Mouse (Mus musculus) midbrain, embryonic 16.5 days (tissue): Measurements from ENCODE around the gene Iqsec1. TPM values are rescaled to one million over a fixed set of nuclear protein-coding genes. Genes with fewer than 3 reads are reported as not detected.

Experiments
- ATAC-seq: fragments of 200-750 bp; cut with Nextera tagmentation; 2 replicates; pipeline ENCODE4 v1.8.0; 2017; ENCODE audit warnings: moderate TSS enrichment
- H3K27ac ChIP-seq: fragments of 300-500 bp; sonication (generic); 2 replicates; pipeline ENCODE4 v1.5.1; 2014; ENCODE audit warnings: mild to moderate bottlenecking, low read length, mixed read lengths
- H3K27me3 ChIP-seq: fragments of 300-500 bp; sonication (generic); 2 replicates; pipeline ENCODE4 v1.6.1; 2014; ENCODE audit warnings: low read depth, low read length, mixed read lengths; ENCODE audit not compliant: control insufficient read depth, insufficient read depth
- H3K36me3 ChIP-seq: fragments of 300-500 bp; sonication (generic); 2 replicates; pipeline ENCODE4 v1.6.1; 2014; ENCODE audit warnings: mild to moderate bottlenecking, low read length, moderate library complexity, mixed read lengths; ENCODE audit not compliant: control insufficient read depth, insufficient read depth
- H3K4me1 ChIP-seq: fragments of 300-500 bp; sonication (generic); 2 replicates; pipeline ENCODE4 v1.6.1; 2014; ENCODE audit warnings: mild to moderate bottlenecking, low read length, mixed read lengths; ENCODE audit not compliant: control insufficient read depth, insufficient read depth
- H3K4me2 ChIP-seq: fragments of 300-500 bp; sonication (generic); 2 replicates; pipeline ENCODE4 v1.6.1; 2014; ENCODE audit warnings: mild to moderate bottlenecking, low read length, mixed read lengths
- H3K4me3 ChIP-seq: fragments of 300-500 bp; sonication (generic); 2 replicates; pipeline ENCODE4 v1.5.1; 2014; ENCODE audit warnings: low read depth, mild to moderate bottlenecking, low read length, moderate library complexity, mixed read lengths
- H3K9ac ChIP-seq: fragments of 300-500 bp; sonication (generic); 2 replicates; pipeline ENCODE4 v1.6.1; 2014; ENCODE audit warnings: low read depth, low read length, mixed read lengths
- H3K9me3 ChIP-seq: fragments of 300-500 bp; sonication (generic); replicated peaks from 2 replicates; pipeline ENCODE4 v1.6.1; 2014; ENCODE audit warnings: mild to moderate bottlenecking, low read length, mixed read lengths; ENCODE audit not compliant: control insufficient read depth, poor library complexity, severe bottlenecking
- WGBS: fragments of 180-500 bp; shearing (Covaris S2); extraction: QIAGEN DNeasy Blood & Tissue Kit; methylation state at CpG from one replicate; pipeline ENCODE4 v1.1.7; 2014; 5-methylcytosine and 5-hydroxymethylcytosine counted together
- polyA plus RNA-seq: library from polyadenylated mRNA; unstranded; fragments of >200 nt; fragmentation: Nextera tagmentation; extraction: Ambion mirVana; gene quantifications from 2 replicates; pipeline ENCODE4 v1.2.1, GENCODE M21; 2015

Iqsec1 gene
- polyA plus RNA-seq, 1 experiment from 2014 or later = 25.6 TPM

GRCm38 (mm10) chr6:90621584-90621890 is 366.9 kb downstream of the Iqsec1 start:
- Histone ChIP-seq H3K27ac (no peak overlapping the region), H3K36me3 (no peaks in the 10 kb centered on the region), H3K9me3 (no peaks in the 10 kb centered on the region), H3K27me3 (no peaks in the 10 kb centered on the region), H3K4me1 (no peaks in the 10 kb centered on the region), H3K4me3 (no peak overlapping the region), H3K4me2 (no peak overlapping the region), H3K9ac (no peak overlapping the region)
- WGBS = 81% methylated on average over 6 of the region's 6 CpGs
- no peak for ATAC-seq

- 40% methylated on average over 9 of the region's 9 CpGs for WGBS
- no peaks in the 10 kb centered on the region for H3K27me3 ChIP-seq
- H3K4me3 ChIP-seq = no peak overlapping the region
- H3K4me2 ChIP-seq = no peak overlapping the region
- H3K9me3 ChIP-seq = no peaks in the 10 kb centered on the region
- no peak for ATAC-seq
- no peak overlapping the region for H3K27ac ChIP-seq
- H3K9ac ChIP-seq = no peak overlapping the region
- H3K36me3 ChIP-seq = no peaks in the 10 kb centered on the region
- no peaks in the 10 kb centered on the region for H3K4me1 ChIP-seq
Observed at GRCm38 (mm10) chr6:90620791-90621583, 367.5 kb downstream of the Iqsec1 start.

- no peak overlapping the region for H3K4me3 ChIP-seq
- H3K36me3 ChIP-seq = no peaks in the 10 kb centered on the region
- H3K4me2 ChIP-seq = no peak overlapping the region
- ATAC-seq = no peak
- H3K27ac ChIP-seq = no peak overlapping the region
- no peaks in the 10 kb centered on the region for H3K9me3 ChIP-seq
- H3K9ac ChIP-seq = no peak overlapping the region
- H3K4me1 ChIP-seq = no peaks in the 10 kb centered on the region
- H3K27me3 ChIP-seq = no peaks in the 10 kb centered on the region
- 75% methylated on average over 5 of the region's 5 CpGs for WGBS
Observed at GRCm38 (mm10) chr6:90619936-90620335, 368.5 kb downstream of the Iqsec1 start.

GRCm38 (mm10) chr6:90618821-90619636 is 369.5 kb downstream of the Iqsec1 start:
- WGBS = 82% methylated on average over 19 of the region's 19 CpGs
- H3K9ac ChIP-seq = no peak overlapping the region
- H3K9me3 ChIP-seq = no peaks in the 10 kb centered on the region
- H3K36me3 ChIP-seq = no peaks in the 10 kb centered on the region
- H3K4me3 ChIP-seq = no peak overlapping the region
- H3K4me1 ChIP-seq = no peaks in the 10 kb centered on the region
- H3K4me2 ChIP-seq = no peak overlapping the region
- no peak for ATAC-seq
- H3K27ac ChIP-seq = no peak overlapping the region
- no peaks in the 10 kb centered on the region for H3K27me3 ChIP-seq

- Histone ChIP-seq H3K9me3 (no peaks in the 10 kb centered on the region), H3K27me3 (no peaks in the 10 kb centered on the region), H3K4me2 (no peak overlapping the region), H3K9ac (no peak overlapping the region), H3K36me3 (no peaks in the 10 kb centered on the region), H3K4me3 (no peak overlapping the region), H3K27ac (no peak overlapping the region), H3K4me1 (no peaks in the 10 kb centered on the region)
- 71% methylated on average over 4 of the region's 4 CpGs for WGBS
- no peak for ATAC-seq
Observed at GRCm38 (mm10) chr6:90618274-90618673, 370.2 kb downstream of the Iqsec1 start.

GRCm38 (mm10) chr6:90616481-90616880 is 372.0 kb downstream of the Iqsec1 start:
- WGBS = 84% methylated on average over 6 of the region's 6 CpGs
- Histone ChIP-seq H3K4me3 (no peak overlapping the region), H3K27me3 (no peaks in the 10 kb centered on the region), H3K4me2 (no peak overlapping the region), H3K9me3 (no peaks in the 10 kb centered on the region), H3K27ac (no peak overlapping the region), H3K9ac (no peak overlapping the region), H3K36me3 (no peaks in the 10 kb centered on the region), H3K4me1 (no peaks in the 10 kb centered on the region)
- no peak for ATAC-seq

GRCm38 (mm10) chr6:90615991-90616390 is 372.5 kb downstream of the Iqsec1 start:
- H3K4me3 ChIP-seq = no peak overlapping the region
- H3K36me3 ChIP-seq = no peaks in the 10 kb centered on the region
- 65% methylated on average over 6 of the region's 6 CpGs for WGBS
- no peak overlapping the region for H3K27ac ChIP-seq
- ATAC-seq = no peak
- H3K4me1 ChIP-seq = no peaks in the 10 kb centered on the region
- H3K27me3 ChIP-seq = no peaks in the 10 kb centered on the region
- no peaks in the 10 kb centered on the region for H3K9me3 ChIP-seq
- H3K9ac ChIP-seq = no peak overlapping the region
- no peak overlapping the region for H3K4me2 ChIP-seq

GRCm38 (mm10) chr6:90615362-90615761 is 373.1 kb downstream of the Iqsec1 start:
- H3K4me3 ChIP-seq = no peak overlapping the region
- H3K9ac ChIP-seq = no peak overlapping the region
- H3K27me3 ChIP-seq = no peaks in the 10 kb centered on the region
- no peak overlapping the region for H3K27ac ChIP-seq
- H3K4me2 ChIP-seq = no peak overlapping the region
- no peaks in the 10 kb centered on the region for H3K4me1 ChIP-seq
- WGBS = 69% methylated on average over 7 of the region's 7 CpGs
- no peaks in the 10 kb centered on the region for H3K36me3 ChIP-seq
- no peaks in the 10 kb centered on the region for H3K9me3 ChIP-seq
- 0 out of 2 replicates have a peak, but pooled peaks have one; percentile 37 for ATAC-seq

GRCm38 (mm10) chr6:90613277-90613676 is 375.2 kb downstream of the Iqsec1 start:
- Histone ChIP-seq H3K4me1 (no peaks in the 10 kb centered on the region), H3K4me3 (no peak overlapping the region), H3K27ac (no peak overlapping the region), H3K4me2 (no peak overlapping the region), H3K27me3 (no peaks in the 10 kb centered on the region), H3K36me3 (no peaks in the 10 kb centered on the region), H3K9me3 (no peaks in the 10 kb centered on the region), H3K9ac (no peak overlapping the region)
- WGBS = 85% methylated on average over 8 of the region's 8 CpGs
- no peak for ATAC-seq
